Mouse (Mus musculus) brown adipose tissue, adult 24 weeks (tissue): ENCODE measurements at regions not wholly inside any gene's neighbourhood (a gene's known extent, or its start where the extent isn't known, plus 50 kb on each side); places are given as distances from the start of the nearest gene placed in this dataset.

ENCODE experiments used
- H3K27ac ChIP-seq: fragments of 200-500 bp; replicated peaks from 2 replicates; pipeline ENCODE4 v1.5.1; 2012; ENCODE audit warnings: low read depth, mild to moderate bottlenecking, low read length
- H3K4me1 ChIP-seq: fragments of 200-500 bp; 2 replicates; pipeline ENCODE4 v1.6.1; 2012; ENCODE audit warnings: low read length, mixed read lengths; ENCODE audit not compliant: control insufficient read depth, insufficient read depth, insufficient read length
- H3K4me3 ChIP-seq: fragments of 200-500 bp; 2 replicates; pipeline ENCODE4 v1.5.1; 2012; ENCODE audit warnings: low read depth, mild to moderate bottlenecking, low read length, moderate library complexity; ENCODE audit not compliant: insufficient read depth

GRCm38 (mm10) chr5:74870615-74871014 lies 167.9 kb upstream of the Lnx1 start:
- Histone ChIP-seq H3K4me1 (no peaks in the 10 kb centered on the region), H3K27ac (no peak overlapping the region), H3K4me3 (no peak overlapping the region)

- H3K27ac ChIP-seq = no peak overlapping the region
- H3K4me3 ChIP-seq = no peak overlapping the region
- H3K4me1 ChIP-seq = no peaks in the 10 kb centered on the region
Observed at GRCm38 (mm10) chr5:74867113-74867785, 164.5 kb upstream of the Lnx1 start.

- no peaks in the 10 kb centered on the region for H3K4me1 ChIP-seq
- H3K4me3 ChIP-seq = no peak overlapping the region
Observed at GRCm38 (mm10) chr5:74866697-74867096, 164.0 kb upstream of the Lnx1 start.

GRCm38 (mm10) chr5:74865446-74865845 lies 162.7 kb upstream of the Lnx1 start:
- Histone ChIP-seq H3K27ac (no peak overlapping the region), H3K4me3 (no peak overlapping the region), H3K4me1 (peaks cover 4% of the 10 kb centered on the region; the same call in 1 of the 2 replicates)

More at GRCm38 (mm10) chr5:74866697-74867096, 164.0 kb upstream of the Lnx1 start:
- H3K27ac ChIP-seq = no peak overlapping the region

- H3K27ac ChIP-seq = no peak overlapping the region
- H3K4me3 ChIP-seq = no peak overlapping the region
- H3K4me1 ChIP-seq = peaks cover 4% of the 10 kb centered on the region; the same call in 1 of the 2 replicates
Observed at GRCm38 (mm10) chr5:74864540-74865157, 161.9 kb upstream of the Lnx1 start.

GRCm38 (mm10) chr5:74861297-74861696 lies 158.6 kb upstream of the Lnx1 start:
- no peak overlapping the region for H3K4me3 ChIP-seq
- H3K27ac ChIP-seq = no peak overlapping the region
- peaks cover 4% of the 10 kb centered on the region; the same call in 1 of the 2 replicates for H3K4me1 ChIP-seq

GRCm38 (mm10) chr5:74857861-74858260 lies 155.1 kb upstream of the Lnx1 start:
- H3K4me3 ChIP-seq = no peak overlapping the region
- peaks cover 4% of the 10 kb centered on the region; the same call in 1 of the 2 replicates for H3K4me1 ChIP-seq
- H3K27ac ChIP-seq = no peak overlapping the region

GRCm38 (mm10) chr5:74857161-74857560 lies 154.4 kb upstream of the Lnx1 start:
- Histone ChIP-seq H3K4me3 (no peak overlapping the region), H3K27ac (no peak overlapping the region), H3K4me1 (peaks cover 4% of the 10 kb centered on the region; the same call in 1 of the 2 replicates)

GRCm38 (mm10) chr5:74847824-74848223 lies 145.1 kb upstream of the Lnx1 start:
- no peak overlapping the region for H3K4me3 ChIP-seq

GRCm38 (mm10) chr5:74846674-74847073 lies 144.0 kb upstream of the Lnx1 start:
- Histone ChIP-seq H3K27ac (no peak overlapping the region), H3K4me1 (no peaks in the 10 kb centered on the region), H3K4me3 (no peak overlapping the region)

More at GRCm38 (mm10) chr5:74847824-74848223, 145.1 kb upstream of the Lnx1 start:
- Histone ChIP-seq H3K27ac (no peak overlapping the region), H3K4me1 (no peaks in the 10 kb centered on the region)

GRCm38 (mm10) chr5:74834401-74834800 lies 131.7 kb upstream of the Lnx1 start:
- Histone ChIP-seq H3K4me1 (no peaks in the 10 kb centered on the region), H3K27ac (no peak overlapping the region), H3K4me3 (no peak overlapping the region)

- no peaks in the 10 kb centered on the region for H3K4me1 ChIP-seq
- H3K27ac ChIP-seq = no peak overlapping the region
- H3K4me3 ChIP-seq = no peak overlapping the region
Observed at GRCm38 (mm10) chr5:74833887-74834286, 131.2 kb upstream of the Lnx1 start.

- no peak overlapping the region for H3K4me3 ChIP-seq
- H3K27ac ChIP-seq = no peak overlapping the region
- no peaks in the 10 kb centered on the region; the same call in 1 of the 2 replicates for H3K4me1 ChIP-seq
Observed at GRCm38 (mm10) chr5:74832011-74832410, 129.3 kb upstream of the Lnx1 start.

GRCm38 (mm10) chr5:74830646-74831045 lies 127.9 kb upstream of the Lnx1 start:
- no peak overlapping the region for H3K27ac ChIP-seq
- H3K4me3 ChIP-seq = no peak overlapping the region
- no peaks in the 10 kb centered on the region; the same call in 1 of the 2 replicates for H3K4me1 ChIP-seq

- no peaks in the 10 kb centered on the region; the same call in 1 of the 2 replicates for H3K4me1 ChIP-seq
- no peak overlapping the region for H3K4me3 ChIP-seq
- H3K27ac ChIP-seq = no peak overlapping the region
Observed at GRCm38 (mm10) chr5:74829003-74829402, 126.3 kb upstream of the Lnx1 start.

GRCm38 (mm10) chr5:74827944-74828343 lies 125.2 kb upstream of the Lnx1 start:
- Histone ChIP-seq H3K4me1 (no peaks in the 10 kb centered on the region; the same call in 1 of the 2 replicates), H3K4me3 (no peak overlapping the region), H3K27ac (no peak overlapping the region)
